Mouse (Mus musculus) bone marrow macrophage, adult 2 months (primary cell): Measurements from ENCODE around the gene Cplx3. TPM values are rescaled to one million over a fixed set of nuclear protein-coding genes. Genes with fewer than 3 reads are reported as not detected.

Source experiments
- H3K27ac ChIP-seq: 2 replicates; pipeline ENCODE4 v1.5.1; 2012; ENCODE audit warnings: low read depth, low read length; ENCODE audit not compliant: insufficient read depth
- H3K4me1 ChIP-seq: 2 replicates; pipeline ENCODE4 v1.6.1; 2012; ENCODE audit warnings: low read length; ENCODE audit not compliant: control insufficient read depth, insufficient read depth
- H3K4me3 ChIP-seq: 2 replicates; pipeline ENCODE4 v1.5.1; 2012; ENCODE audit warnings: mild to moderate bottlenecking, low read length, moderate library complexity; ENCODE audit not compliant: insufficient read depth
- CTCF ChIP-seq: IDR thresholded peaks from 2 replicates; pipeline ENCODE4 v1.5.1; 2012; ENCODE audit warnings: low read depth, mild to moderate bottlenecking, low read length, moderate library complexity
- POLR2A ChIP-seq: IDR thresholded peaks from 2 replicates; pipeline ENCODE4 v1.6.1; 2012; ENCODE audit warnings: mild to moderate bottlenecking, low read depth, low read length, borderline replicate concordance
- polyA plus RNA-seq: library from polyadenylated mRNA; stranded (reverse); fragments of >200 nt; gene quantifications from 2 replicates; pipeline ENCODE4 v1.2.4, GENCODE M21; 2012; ENCODE audit not compliant: missing spikeins, insufficient read depth, insufficient read length

The Cplx3 gene
- polyA plus RNA-seq, 1 experiment, result not detected

- no peak overlapping the region for H3K27ac ChIP-seq
- peaks cover 3% of the 10 kb centered on the region; the same call in 1 of the 2 replicates for H3K4me1 ChIP-seq
- no peak for TF ChIP-seq POLR2A
- no peak for TF ChIP-seq CTCF
- no peak overlapping the region for H3K4me3 ChIP-seq
These were observed 12.5 kb downstream of the Cplx3 start for GRCm38 (mm10) chr9:57593454-57594173.

- TF ChIP-seq POLR2A, result no peak
- TF ChIP-seq CTCF, result no peak
- H3K4me1 ChIP-seq, result peaks cover 3% of the 10 kb centered on the region; the same call in 1 of the 2 replicates
- H3K4me3 ChIP-seq, result no peak overlapping the region
- no peak overlapping the region for H3K27ac ChIP-seq
These were observed 15.4 kb downstream of the Cplx3 start for GRCm38 (mm10) chr9:57590726-57591125.

- 0 out of 2 replicates have a peak, but pooled peaks have one; percentile 19 for TF ChIP-seq CTCF
- no peak for TF ChIP-seq POLR2A
- H3K4me1 ChIP-seq, result peaks cover 6% of the 10 kb centered on the region
- H3K27ac ChIP-seq, result peak within 1 kb of the TSS; percentile 67
- H3K4me3 ChIP-seq, result peak within 1 kb of the TSS; percentile 96
These were observed 16.6 kb downstream of the Cplx3 start, which contains the start of gene Ulk3 for GRCm38 (mm10) chr9:57589224-57590126. Gene Ulk3, plus strand, starts transcription at chr9:57589452.

- TF ChIP-seq CTCF (no peak), POLR2A (no peak)
- Histone ChIP-seq H3K4me1 (peaks cover 10% of the 10 kb centered on the region), H3K4me3 (no peak overlapping the region), H3K27ac (peak overlapping the region; percentile 9; the same call in 1 of the 2 replicates)
These were observed 21.1 kb downstream of the Cplx3 start for GRCm38 (mm10) chr9:57584991-57585390.

- Histone ChIP-seq H3K4me3 (no peak overlapping the region), H3K27ac (no peak overlapping the region), H3K4me1 (no peaks in the 10 kb centered on the region)
- TF ChIP-seq CTCF (no peak), POLR2A (no peak)
These were observed 28.8 kb downstream of the Cplx3 start for GRCm38 (mm10) chr9:57577144-57577849.

GRCm38 (mm10) chr9:57575577-57575976 is 30.5 kb downstream of the Cplx3 start:
- Histone ChIP-seq H3K4me1 (no peaks in the 10 kb centered on the region), H3K27ac (no peak overlapping the region), H3K4me3 (no peak overlapping the region)
- TF ChIP-seq POLR2A, result no peak
- TF ChIP-seq CTCF, result no peak

GRCm38 (mm10) chr9:57574397-57574796 is 31.7 kb downstream of the Cplx3 start:
- no peaks in the 10 kb centered on the region for H3K4me1 ChIP-seq
- no peak overlapping the region for H3K27ac ChIP-seq
- H3K4me3 ChIP-seq, result no peak overlapping the region
- TF ChIP-seq POLR2A (no peak), CTCF (no peak)

- no peak overlapping the region for H3K4me3 ChIP-seq
- TF ChIP-seq POLR2A (no peak), CTCF (no peak)
These were observed 37.6 kb downstream of the Cplx3 start for GRCm38 (mm10) chr9:57568500-57568899.

GRCm38 (mm10) chr9:57566846-57567245 is 39.2 kb downstream of the Cplx3 start:
- Histone ChIP-seq H3K27ac (no peak overlapping the region), H3K4me3 (no peak overlapping the region), H3K4me1 (peaks cover 37% of the 10 kb centered on the region)
- no peak for TF ChIP-seq POLR2A
- no peak for TF ChIP-seq CTCF

More at GRCm38 (mm10) chr9:57568500-57568899, 37.6 kb downstream of the Cplx3 start:
- Histone ChIP-seq H3K4me1 (peaks cover 24% of the 10 kb centered on the region), H3K27ac (no peak overlapping the region)

- peak overlapping the region; percentile 75 for H3K27ac ChIP-seq
- no peak overlapping the region; the same call in 1 of the 2 replicates for H3K4me3 ChIP-seq
- H3K4me1 ChIP-seq, result peaks cover 37% of the 10 kb centered on the region
- TF ChIP-seq CTCF (no peak), POLR2A (no peak)
These were observed 40.3 kb downstream of the Cplx3 start for GRCm38 (mm10) chr9:57565741-57566221.
